Mouse (Mus musculus) common myeloid progenitor, adult 5-6 weeks (primary cell): ENCODE data around the gene Slc16a6. TPM values are rescaled to one million over a fixed set of nuclear protein-coding genes. Genes with fewer than 3 reads are reported as not detected.

Experiments used
- ATAC-seq: replicated peaks from 2 replicates; pipeline ENCODE4 v1.8.0; 2016; ENCODE audit warnings: low read depth, mild to moderate bottlenecking, moderate TSS enrichment, inconsistent platforms; ENCODE audit not compliant: poor library complexity, severe bottlenecking
- total RNA-seq: library from RNA; stranded (forward); fragments of 200-1000, 187-1606 nt; gene quantifications from 2 replicates; pipeline ENCODE4 v1.2.3, GENCODE M21; 2017

The Slc16a6 gene
- total RNA-seq, 1 experiment from 2014 or later, result 12.8 TPM

- no peak for ATAC-seq
Measured at GRCm38 (mm10) chr11:109458165-109458564, 15.2 kb downstream of the Slc16a6 start.

- ATAC-seq, result no peak
Measured at GRCm38 (mm10) chr11:109456261-109456660, 17.1 kb downstream of the Slc16a6 start.

- ATAC-seq, result no peak
Measured at GRCm38 (mm10) chr11:109451169-109451568, 22.2 kb downstream of the Slc16a6 start.

GRCm38 (mm10) chr11:109445438-109446035 lies 27.9 kb downstream of the Slc16a6 start:
- ATAC-seq, result peak; percentile 76

- peak; percentile 51 for ATAC-seq
Measured at GRCm38 (mm10) chr11:109444600-109444999, 28.8 kb downstream of the Slc16a6 start.

GRCm38 (mm10) chr11:109443468-109444263 lies 29.7 kb downstream of the Slc16a6 start:
- ATAC-seq, result no peak

- no peak for ATAC-seq
Measured at GRCm38 (mm10) chr11:109442166-109442730, 31.1 kb downstream of the Slc16a6 start.

- peak; percentile 46; the same call in 1 of the 2 replicates for ATAC-seq
Measured at GRCm38 (mm10) chr11:109441119-109441518, 32.3 kb downstream of the Slc16a6 start.

- no peak for ATAC-seq
Measured at GRCm38 (mm10) chr11:109440641-109441040, 32.8 kb downstream of the Slc16a6 start.

- peak; percentile 68 for ATAC-seq
Measured at GRCm38 (mm10) chr11:109439829-109440340, 33.5 kb downstream of the Slc16a6 start.

GRCm38 (mm10) chr11:109439209-109439608 lies 34.2 kb downstream of the Slc16a6 start:
- ATAC-seq, result no peak

- ATAC-seq, result no peak
Measured at GRCm38 (mm10) chr11:109436889-109437288, 36.5 kb downstream of the Slc16a6 start.

- peak; percentile 41 for ATAC-seq
Measured at GRCm38 (mm10) chr11:109434233-109434798, 39.1 kb downstream of the Slc16a6 start.

- no peak for ATAC-seq
Measured at GRCm38 (mm10) chr11:109427353-109427752, 46.0 kb downstream of the Slc16a6 start.

GRCm38 (mm10) chr11:109426272-109426586 lies 47.2 kb downstream of the Slc16a6 start:
- no peak for ATAC-seq

GRCm38 (mm10) chr11:109425392-109426271 lies 47.8 kb downstream of the Slc16a6 start, which contains the start of gene Amz2:
Gene Amz2, plus strand, starts transcription at chr11:109425946.
- peak; percentile 86 for ATAC-seq

- no peak for ATAC-seq
Measured at GRCm38 (mm10) chr11:109423294-109423693, 50.1 kb downstream of the Slc16a6 start.

- ATAC-seq, result no peak
Measured at GRCm38 (mm10) chr11:109422263-109422662, 51.1 kb downstream of the Slc16a6 start.

GRCm38 (mm10) chr11:109421205-109421604 lies 52.2 kb downstream of the Slc16a6 start:
- no peak for ATAC-seq

GRCm38 (mm10) chr11:109420567-109420962 lies 52.8 kb downstream of the Slc16a6 start:
- ATAC-seq, result 0 out of 2 replicates have a peak, but pooled peaks have one; percentile 1
